Mouse (Mus musculus) heart, embryonic 12.5 days (tissue): ENCODE measurements at regions not wholly inside any gene's neighbourhood (a gene's known extent, or its start where the extent isn't known, plus 50 kb on each side); places are given as distances from the start of the nearest gene placed in this dataset.

Source experiments
- ATAC-seq: fragments of 200-750 bp; cut with Nextera tagmentation; 2 replicates; pipeline ENCODE4 v1.8.0; 2017; ENCODE audit warnings: moderate TSS enrichment, moderate library complexity; ENCODE audit not compliant: insufficient number of reproducible peaks, low FRiP score
- H3K27ac ChIP-seq: fragments of 300-500 bp; sonication (generic); 2 replicates; pipeline ENCODE4 v1.5.1; 2016; ENCODE audit warnings: mild to moderate bottlenecking, moderate library complexity; ENCODE audit not compliant: poor library complexity, severe bottlenecking
- H3K27me3 ChIP-seq: fragments of 300-500 bp; sonication (generic); replicated peaks from 2 replicates; pipeline ENCODE4 v1.6.1; 2016; ENCODE audit warnings: mild to moderate bottlenecking, moderate library complexity
- H3K36me3 ChIP-seq: fragments of 300-500 bp; sonication (generic); 2 replicates; pipeline ENCODE4 v1.6.1; 2016; ENCODE audit warnings: mild to moderate bottlenecking, moderate library complexity
- H3K4me1 ChIP-seq: fragments of 300-500 bp; sonication (generic); replicated peaks from 2 replicates; pipeline ENCODE4 v1.6.1; 2016; ENCODE audit warnings: mild to moderate bottlenecking
- H3K4me2 ChIP-seq: fragments of 300-500 bp; sonication (generic); 2 replicates; pipeline ENCODE4 v1.6.1; 2016; ENCODE audit warnings: mild to moderate bottlenecking, moderate library complexity
- H3K4me3 ChIP-seq: fragments of 300-500 bp; sonication (generic); 2 replicates; pipeline ENCODE4 v1.5.1; 2016; ENCODE audit warnings: mild to moderate bottlenecking
- H3K9ac ChIP-seq: fragments of 300-500 bp; sonication (generic); 2 replicates; pipeline ENCODE4 v1.6.1; 2016; ENCODE audit warnings: mild to moderate bottlenecking, moderate library complexity
- H3K9me3 ChIP-seq: fragments of 300-500 bp; sonication (generic); replicated peaks from 2 replicates; pipeline ENCODE4 v1.6.1; 2016; ENCODE audit warnings: mild to moderate bottlenecking, moderate library complexity
- WGBS: fragments of 180-500 bp; shearing (Covaris S2); methylation state at CpG from one replicate; pipeline ENCODE4 v1.1.7; 2016; 5-methylcytosine and 5-hydroxymethylcytosine counted together

DNA sequence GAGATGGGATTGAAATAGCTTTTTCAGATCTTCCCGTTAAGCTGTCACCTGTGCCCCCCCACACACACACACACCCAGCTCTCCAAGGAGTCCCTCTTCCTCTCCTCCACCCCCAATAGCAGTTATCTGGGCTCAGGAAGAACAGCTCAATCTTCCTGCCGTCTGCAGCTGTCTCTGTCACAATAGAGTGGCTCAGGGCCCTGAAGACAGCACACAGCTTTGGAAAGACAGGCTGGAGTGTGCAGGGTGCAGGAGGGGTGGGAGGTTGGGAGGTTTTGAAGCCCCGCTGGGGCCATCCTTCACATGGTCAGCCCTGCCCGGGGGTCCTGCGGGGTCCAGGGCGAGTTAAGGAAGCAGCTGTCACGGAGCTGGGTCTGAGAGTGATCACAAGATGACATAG is 149.6 kb upstream of the Sdk2 start:
- no peak overlapping the region for H3K9ac ChIP-seq
- H3K36me3 ChIP-seq: no peaks in the 10 kb centered on the region
- no peak for ATAC-seq
- H3K27me3 ChIP-seq: no peaks in the 10 kb centered on the region
- 7% methylated on average over 7 of the region's 7 CpGs for WGBS
- H3K9me3 ChIP-seq: 0 out of 2 replicates have a peak, but pooled peaks cover 4% of the 10 kb centered on the region
- no peak overlapping the region for H3K27ac ChIP-seq
- no peak overlapping the region for H3K4me3 ChIP-seq
- peaks cover 35% of the 10 kb centered on the region for H3K4me1 ChIP-seq
- H3K4me2 ChIP-seq: peak overlapping the region; percentile 72

DNA sequence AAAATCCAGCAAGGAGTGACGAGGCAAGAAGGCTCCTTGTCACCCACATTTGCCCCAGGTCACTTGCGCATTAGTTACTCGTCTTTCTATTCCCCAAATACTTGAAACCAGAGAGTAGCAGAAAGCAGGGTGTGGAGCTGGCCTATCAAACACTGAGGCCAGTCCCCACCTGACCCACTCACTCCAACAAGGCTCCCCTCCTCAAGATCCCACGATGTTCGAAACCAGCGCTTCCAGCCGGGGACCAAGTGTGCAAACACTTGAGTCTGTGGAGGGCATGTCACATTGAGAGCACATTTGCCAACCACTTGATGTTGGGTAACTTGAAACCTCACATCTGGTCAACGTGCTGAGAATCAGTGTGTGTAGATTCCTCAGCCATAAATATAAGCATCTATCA is 148.4 kb upstream of the Sdk2 start:
- H3K4me3 ChIP-seq: no peak overlapping the region
- H3K9ac ChIP-seq: no peak overlapping the region
- H3K27ac ChIP-seq: no peak overlapping the region
- no peak for ATAC-seq
- no peaks in the 10 kb centered on the region for H3K36me3 ChIP-seq
- 73% methylated on average over 8 of the region's 8 CpGs for WGBS
- 0 out of 2 replicates have a peak, but pooled peaks cover 4% of the 10 kb centered on the region for H3K9me3 ChIP-seq
- H3K4me2 ChIP-seq: no peak overlapping the region
- no peaks in the 10 kb centered on the region for H3K27me3 ChIP-seq
- peaks cover 35% of the 10 kb centered on the region for H3K4me1 ChIP-seq

- Histone ChIP-seq H3K4me3 (no peak overlapping the region), H3K4me2 (no peak overlapping the region), H3K36me3 (no peaks in the 10 kb centered on the region), H3K27ac (no peak overlapping the region), H3K4me1 (peaks cover 15% of the 10 kb centered on the region), H3K27me3 (no peaks in the 10 kb centered on the region), H3K9me3 (0 out of 2 replicates have a peak, but pooled peaks cover 4% of the 10 kb centered on the region), H3K9ac (no peak overlapping the region)
- no peak for ATAC-seq
- WGBS: 60% methylated on average over 2 of the region's 2 CpGs
Measured at GRCm38 (mm10) chr11:114212136-114212535, 145.3 kb upstream of the Sdk2 start.

GRCm38 (mm10) chr11:114205192-114205591 is 138.3 kb upstream of the Sdk2 start:
- Histone ChIP-seq H3K36me3 (no peaks in the 10 kb centered on the region), H3K27me3 (no peaks in the 10 kb centered on the region), H3K9me3 (peaks cover 10% of the 10 kb centered on the region), H3K4me2 (no peak overlapping the region), H3K4me1 (peaks cover 6% of the 10 kb centered on the region; the same call in 1 of the 2 replicates), H3K4me3 (no peak overlapping the region), H3K27ac (no peak overlapping the region), H3K9ac (no peak overlapping the region)
- 43% methylated on average over 2 of the region's 2 CpGs for WGBS
- no peak for ATAC-seq

DNA sequence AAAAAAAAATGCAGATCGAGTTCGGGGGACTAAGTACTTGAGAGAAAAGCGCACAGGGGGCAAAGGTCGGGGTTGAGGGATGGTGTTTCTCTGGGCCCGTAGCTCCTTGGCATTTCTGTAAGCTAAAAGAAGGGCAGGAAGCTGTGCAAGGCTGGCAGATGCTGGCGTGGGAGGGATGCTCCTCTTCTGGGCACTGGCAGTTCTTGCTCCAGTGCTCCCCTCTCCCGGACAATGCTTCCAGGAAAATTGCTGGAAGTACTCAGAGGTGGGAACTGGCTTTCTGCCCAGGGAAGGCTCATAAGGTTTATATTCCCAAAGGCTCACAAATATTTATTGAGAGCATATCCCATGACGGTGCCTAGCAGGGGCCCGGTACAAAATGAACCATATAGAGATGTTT is 136.6 kb upstream of the Sdk2 start:
- Histone ChIP-seq H3K9ac (no peak overlapping the region), H3K36me3 (no peaks in the 10 kb centered on the region), H3K27me3 (no peaks in the 10 kb centered on the region), H3K4me3 (no peak overlapping the region), H3K9me3 (peaks cover 10% of the 10 kb centered on the region), H3K4me1 (peaks cover 17% of the 10 kb centered on the region), H3K4me2 (no peak overlapping the region), H3K27ac (no peak overlapping the region)
- ATAC-seq: no peak
- WGBS: 73% methylated on average over 9 of the region's 9 CpGs

- no peak for ATAC-seq
- Histone ChIP-seq H3K4me3 (no peak overlapping the region), H3K27me3 (no peaks in the 10 kb centered on the region), H3K4me2 (no peak overlapping the region), H3K27ac (no peak overlapping the region), H3K9ac (no peak overlapping the region), H3K36me3 (no peaks in the 10 kb centered on the region), H3K9me3 (peaks cover 10% of the 10 kb centered on the region), H3K4me1 (peaks cover 24% of the 10 kb centered on the region)
- 87% methylated on average over 16 of the region's 16 CpGs for WGBS
Measured at GRCm38 (mm10) chr11:114202486-114202885, 135.6 kb upstream of the Sdk2 start.

GRCm38 (mm10) chr11:114199081-114199586 is 132.3 kb upstream of the Sdk2 start:
- H3K27me3 ChIP-seq: no peaks in the 10 kb centered on the region
- peak overlapping the region; percentile 30; the same call in 1 of the 2 replicates for H3K4me3 ChIP-seq
- peaks cover 6% of the 10 kb centered on the region; the same call in 1 of the 2 replicates for H3K9me3 ChIP-seq
- WGBS: 55% methylated on average over 10 of the region's 10 CpGs
- peak overlapping the region; percentile 95 for H3K27ac ChIP-seq
- ATAC-seq: no peak
- H3K4me1 ChIP-seq: peaks cover 24% of the 10 kb centered on the region
- peak overlapping the region; percentile 57 for H3K4me2 ChIP-seq
- 0 out of 2 replicates have a peak overlapping the region, but pooled peaks have one; percentile 20 for H3K9ac ChIP-seq
- H3K36me3 ChIP-seq: no peaks in the 10 kb centered on the region

- peak overlapping the region; percentile 34 for H3K9ac ChIP-seq
- peak overlapping the region; percentile 95 for H3K27ac ChIP-seq
- H3K9me3 ChIP-seq: 0 out of 2 replicates have a peak, but pooled peaks cover 3% of the 10 kb centered on the region
- no peaks in the 10 kb centered on the region for H3K27me3 ChIP-seq
- peak overlapping the region; percentile 30 for H3K4me3 ChIP-seq
- H3K36me3 ChIP-seq: no peaks in the 10 kb centered on the region
- H3K4me2 ChIP-seq: peak overlapping the region; percentile 57
- WGBS: 20% methylated on average over 15 of the region's 15 CpGs
- peaks cover 24% of the 10 kb centered on the region for H3K4me1 ChIP-seq
- ATAC-seq: peak; percentile 92
Measured at GRCm38 (mm10) chr11:114198317-114199032, 131.6 kb upstream of the Sdk2 start.

DNA sequence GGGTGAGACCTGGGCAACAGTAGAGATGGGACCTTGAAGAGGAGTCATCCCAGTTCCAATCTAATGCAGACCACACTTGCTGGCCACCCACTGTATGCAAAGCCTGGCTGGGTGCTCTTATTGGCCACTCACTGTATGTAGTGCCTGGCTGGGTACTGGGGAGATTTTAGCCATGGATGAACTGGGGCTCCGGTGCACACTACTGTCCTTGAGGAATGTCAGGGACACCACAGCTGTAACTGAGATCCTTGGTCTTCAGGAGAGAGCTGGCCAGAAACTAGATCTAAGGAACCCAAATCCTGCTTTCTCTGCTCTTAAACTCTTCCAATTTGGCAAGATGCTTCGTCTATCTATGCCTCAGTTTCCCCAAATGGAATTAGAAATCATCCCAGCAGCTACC is 128.4 kb upstream of the Sdk2 start:
- no peak overlapping the region for H3K4me2 ChIP-seq
- H3K36me3 ChIP-seq: no peaks in the 10 kb centered on the region
- H3K4me1 ChIP-seq: peaks cover 24% of the 10 kb centered on the region
- peaks cover 8% of the 10 kb centered on the region; the same call in 1 of the 2 replicates for H3K9me3 ChIP-seq
- H3K4me3 ChIP-seq: no peak overlapping the region
- no peak overlapping the region for H3K9ac ChIP-seq
- 86% methylated on average over 2 of the region's 2 CpGs for WGBS
- no peak overlapping the region for H3K27ac ChIP-seq
- no peak for ATAC-seq
- H3K27me3 ChIP-seq: no peaks in the 10 kb centered on the region

DNA sequence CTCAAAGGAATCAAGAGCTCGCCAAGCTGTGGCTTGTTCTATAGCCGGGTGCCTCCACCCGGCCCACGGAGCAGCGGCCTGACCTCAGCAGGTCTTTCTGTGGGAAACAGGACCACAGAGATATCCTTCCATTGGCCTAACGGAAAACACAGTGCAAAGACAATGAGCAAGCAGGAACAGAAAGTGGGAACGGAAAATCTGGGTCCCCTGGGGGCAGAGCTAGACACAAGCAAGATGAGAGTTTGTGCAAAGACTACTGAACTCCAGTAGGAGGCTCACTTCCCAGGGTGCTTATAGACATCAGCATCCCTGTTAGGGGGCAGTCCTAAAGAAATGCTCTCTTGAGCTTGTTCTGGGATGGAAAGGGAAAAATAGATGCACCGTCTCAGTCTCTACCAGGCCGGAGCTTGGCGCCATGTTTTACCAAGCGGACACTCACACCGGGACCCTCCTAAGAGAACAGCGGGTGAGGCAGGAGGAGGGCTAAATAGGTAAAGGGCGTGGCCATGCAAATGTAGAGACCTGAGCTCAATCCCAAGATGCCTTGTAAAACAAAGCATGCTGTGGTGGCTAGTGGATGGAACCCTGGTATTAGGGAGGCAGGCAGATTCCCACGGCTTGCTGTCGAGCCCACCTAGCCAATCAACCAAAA is 127.3 kb upstream of the Sdk2 start:
- peaks cover 12% of the 10 kb centered on the region; the same call in 1 of the 2 replicates for H3K9me3 ChIP-seq
- H3K4me1 ChIP-seq: peaks cover 14% of the 10 kb centered on the region
- H3K27me3 ChIP-seq: no peaks in the 10 kb centered on the region
- ATAC-seq: no peak
- no peaks in the 10 kb centered on the region for H3K36me3 ChIP-seq
- no peak overlapping the region for H3K4me3 ChIP-seq
- no peak overlapping the region for H3K27ac ChIP-seq
- H3K4me2 ChIP-seq: no peak overlapping the region
- H3K9ac ChIP-seq: no peak overlapping the region
- 48% methylated on average over 16 of the region's 16 CpGs for WGBS

DNA sequence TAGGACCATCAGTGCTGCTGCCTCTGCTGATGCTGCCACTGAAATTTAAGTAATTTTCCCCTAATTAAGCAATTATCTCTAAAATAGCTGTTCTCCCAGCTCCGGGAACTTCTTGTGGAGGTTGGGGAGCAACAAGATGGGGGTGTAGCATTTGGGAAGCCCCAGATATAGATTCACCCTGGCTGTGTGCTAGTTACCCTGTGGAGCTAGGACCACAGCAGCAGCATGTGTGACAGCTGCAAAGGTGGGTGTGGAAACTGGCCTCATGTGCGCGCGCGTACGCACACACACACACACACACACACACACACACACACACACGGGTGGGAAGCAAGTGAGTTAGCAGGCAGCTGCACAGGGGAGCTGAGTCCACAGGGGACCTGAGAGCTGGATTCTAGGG is 126.2 kb upstream of the Sdk2 start:
- H3K9ac ChIP-seq: no peak overlapping the region

More for the DNA sequence above, 126.2 kb upstream of the Sdk2 start:
- Histone ChIP-seq H3K27ac (no peak overlapping the region), H3K9me3 (peaks cover 12% of the 10 kb centered on the region; the same call in 1 of the 2 replicates), H3K27me3 (no peaks in the 10 kb centered on the region), H3K4me3 (no peak overlapping the region), H3K4me1 (peaks cover 7% of the 10 kb centered on the region), H3K36me3 (no peaks in the 10 kb centered on the region), H3K4me2 (no peak overlapping the region)
- WGBS: 90% methylated on average over 7 of the region's 7 CpGs
- ATAC-seq: no peak
